Mouse (Mus musculus) gastrocnemius, postnatal 4 days (tissue): ENCODE measurements around the gene Slc25a21. TPM values are rescaled to one million over a fixed set of nuclear protein-coding genes. Genes with fewer than 3 reads are reported as not detected.

Experiments
- DNase-seq, 2 experiments: peaks; one replicate each; pipeline ENCODE4 v3.0.0; 2021 to 2022; ENCODE audit warnings: low spot score in 2 of 2, mixed read lengths in 2 of 2
- total RNA-seq, 2 experiments: library from RNA; stranded (reverse); gene quantifications; 2 replicates each; pipeline ENCODE4 v1.2.3; 2021

Gene Slc25a21
- total RNA-seq, 2 experiments from 2014 or later: 0.41 to 0.42 TPM

- DNase-seq: no peak
These were observed 177.5 kb downstream of the Slc25a21 start for GRCm38 (mm10) chr12:57019737-57020136.

- no peak for DNase-seq
These were observed 180.4 kb downstream of the Slc25a21 start for GRCm38 (mm10) chr12:57016845-57017244.

- DNase-seq: no peak
These were observed 180.9 kb downstream of the Slc25a21 start for GRCm38 (mm10) chr12:57016324-57016723.

- no peak for DNase-seq
These were observed 188.3 kb downstream of the Slc25a21 start for GRCm38 (mm10) chr12:57009010-57009409.

GRCm38 (mm10) chr12:56986049-56986448 is 211.2 kb downstream of the Slc25a21 start:
- DNase-seq: peak; percentile 44 to 47

- DNase-seq: no peak
These were observed 215.1 kb downstream of the Slc25a21 start for GRCm38 (mm10) chr12:56982066-56982626.

- no peak for DNase-seq
These were observed 222.0 kb downstream of the Slc25a21 start for GRCm38 (mm10) chr12:56975256-56975655.

GRCm38 (mm10) chr12:56963236-56963635 is 234.0 kb downstream of the Slc25a21 start:
- no peak for DNase-seq

- no peak for DNase-seq
These were observed 237.8 kb downstream of the Slc25a21 start for GRCm38 (mm10) chr12:56959230-56960051.

GRCm38 (mm10) chr12:56958244-56958643 is 239.0 kb downstream of the Slc25a21 start:
- DNase-seq: no peak

GRCm38 (mm10) chr12:56951749-56952657 is 245.3 kb downstream of the Slc25a21 start:
- DNase-seq: no peak

- no peak for DNase-seq
These were observed 253.0 kb downstream of the Slc25a21 start for GRCm38 (mm10) chr12:56944265-56944664.

- no peak for DNase-seq
These were observed 256.4 kb downstream of the Slc25a21 start for GRCm38 (mm10) chr12:56940861-56941260.

GRCm38 (mm10) chr12:56918145-56918544 is 279.1 kb downstream of the Slc25a21 start:
- DNase-seq: no peak

- DNase-seq: no peak
These were observed 290.8 kb downstream of the Slc25a21 start for GRCm38 (mm10) chr12:56906476-56906875.

GRCm38 (mm10) chr12:56905652-56906305 is 291.5 kb downstream of the Slc25a21 start:
- DNase-seq: no peak

- no peak for DNase-seq
These were observed 292.1 kb downstream of the Slc25a21 start for GRCm38 (mm10) chr12:56905222-56905621.

- DNase-seq: no peak
These were observed 294.4 kb downstream of the Slc25a21 start for GRCm38 (mm10) chr12:56902774-56903456.

- no peak for DNase-seq
These were observed 299.3 kb downstream of the Slc25a21 start for GRCm38 (mm10) chr12:56897976-56898375.

GRCm38 (mm10) chr12:56897221-56897937 is 299.9 kb downstream of the Slc25a21 start:
- DNase-seq: no peak
